Mouse (Mus musculus) cerebellum, postnatal 4 days (tissue): ENCODE data around the gene Helz.

Source experiments
- DNase-seq, 2 experiments: peaks; one replicate each; pipeline ENCODE4 v3.0.0; 2022; ENCODE audit warnings: low spot score in 2 of 2, mixed read lengths in 1 of 2

The Helz gene

DNA sequence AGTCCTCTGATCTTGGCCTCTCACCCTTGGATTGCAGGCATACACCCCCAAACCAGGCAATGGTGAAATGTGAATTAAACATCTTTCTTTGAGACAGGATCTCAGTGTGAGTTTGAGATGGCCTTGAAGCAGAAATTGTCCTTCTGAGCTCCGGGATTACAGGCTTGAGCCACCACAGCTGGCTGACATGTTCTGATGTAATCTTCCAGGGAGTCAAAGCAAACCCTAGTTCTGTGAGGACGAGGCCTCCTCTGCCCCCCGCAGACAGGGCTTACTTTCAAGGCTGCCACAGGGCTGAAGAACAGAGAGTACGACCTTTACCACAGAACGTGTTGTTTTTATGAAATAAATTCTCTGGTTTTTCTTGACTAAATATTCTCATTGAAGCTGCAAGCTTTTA is 126.3 kb downstream of the Helz start:
- DNase-seq: no peak

GRCm38 (mm10) chr11:107674601-107675000 is 126.9 kb downstream of the Helz start:
- DNase-seq: no peak

GRCm38 (mm10) chr11:107675246-107675645 is 127.5 kb downstream of the Helz start:
- DNase-seq: no peak

GRCm38 (mm10) chr11:107676207-107676940 is 128.6 kb downstream of the Helz start:
- DNase-seq: no peak

DNA sequence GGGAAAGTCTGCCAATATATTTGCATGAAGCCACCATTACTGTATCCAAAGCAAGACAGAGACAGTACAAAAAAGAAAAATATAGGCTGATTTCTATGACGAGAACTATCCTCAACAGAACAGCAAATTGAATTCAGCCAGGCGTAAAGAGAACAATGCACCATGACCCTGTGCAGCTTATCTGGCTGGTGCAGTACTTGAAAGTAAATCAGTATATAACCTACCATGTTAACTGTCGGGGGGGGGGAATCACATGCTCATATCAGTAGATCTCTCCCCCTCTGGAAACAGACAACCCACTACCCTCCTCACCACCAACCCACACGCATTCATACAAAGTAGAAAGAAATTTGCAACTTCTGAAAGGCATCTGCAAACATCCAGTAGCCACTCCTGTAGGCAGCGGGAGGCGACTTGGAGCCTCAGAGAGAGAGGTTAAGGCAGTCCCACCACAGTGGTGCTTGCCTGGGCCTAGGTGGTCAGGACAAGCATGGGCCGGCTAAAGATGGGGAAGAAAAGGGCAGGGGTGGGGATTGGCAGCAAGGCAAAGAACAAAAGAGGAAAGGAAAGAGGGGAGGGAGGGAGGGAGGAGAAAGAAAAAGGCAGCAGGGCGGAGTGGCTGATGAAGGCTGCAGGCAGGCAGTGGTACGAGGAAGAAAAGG is 135.1 kb downstream of the Helz start:
- no peak for DNase-seq

DNA sequence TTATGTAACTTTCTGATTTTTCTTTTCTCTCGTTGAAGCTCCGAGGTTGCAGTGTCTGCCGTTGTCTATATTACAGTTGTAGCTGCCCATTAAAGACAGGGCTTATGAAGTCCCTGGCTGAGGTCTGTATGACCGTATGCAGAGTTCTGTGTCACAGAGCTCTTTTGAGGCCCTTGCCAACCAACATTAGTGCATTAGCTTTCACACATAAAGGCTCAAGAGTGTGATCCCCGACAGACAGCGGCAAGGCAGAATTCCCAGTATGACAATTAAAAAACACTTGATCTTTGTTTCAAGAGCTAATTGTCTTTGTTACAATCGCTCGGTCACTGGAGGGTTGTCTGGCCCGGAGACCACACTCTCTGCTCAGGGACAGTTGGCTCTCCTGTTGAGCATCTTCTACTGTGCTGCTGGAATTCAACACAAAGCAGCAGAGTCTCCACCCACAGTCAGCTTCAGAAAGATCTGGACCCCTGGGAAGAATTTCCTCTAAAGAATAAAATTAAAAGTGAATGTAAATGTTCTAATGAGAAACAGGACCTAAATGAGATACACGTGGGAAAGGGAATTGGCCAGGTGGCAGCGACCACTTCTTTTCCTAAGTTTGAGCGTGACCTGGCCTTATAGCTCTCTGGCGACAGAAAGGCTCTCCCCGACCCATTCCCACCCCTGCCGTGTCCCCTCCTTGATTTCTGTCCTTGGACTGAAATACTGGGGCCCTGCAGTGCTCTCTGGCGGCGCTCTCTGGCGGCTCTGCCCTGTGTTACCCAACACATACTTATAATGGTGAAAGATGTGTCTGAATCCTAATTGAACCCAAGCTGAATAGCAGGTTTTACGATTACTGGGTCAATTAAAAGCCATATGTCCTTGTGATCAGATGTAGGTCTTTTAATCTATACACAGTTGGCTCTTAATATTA is 136.1 kb downstream of the Helz start:
- no peak for DNase-seq

- no peak for DNase-seq
Observed at GRCm38 (mm10) chr11:107686290-107686689, 138.6 kb downstream of the Helz start.

- DNase-seq: no peak
Observed at GRCm38 (mm10) chr11:107688480-107688879, 140.8 kb downstream of the Helz start.

DNA sequence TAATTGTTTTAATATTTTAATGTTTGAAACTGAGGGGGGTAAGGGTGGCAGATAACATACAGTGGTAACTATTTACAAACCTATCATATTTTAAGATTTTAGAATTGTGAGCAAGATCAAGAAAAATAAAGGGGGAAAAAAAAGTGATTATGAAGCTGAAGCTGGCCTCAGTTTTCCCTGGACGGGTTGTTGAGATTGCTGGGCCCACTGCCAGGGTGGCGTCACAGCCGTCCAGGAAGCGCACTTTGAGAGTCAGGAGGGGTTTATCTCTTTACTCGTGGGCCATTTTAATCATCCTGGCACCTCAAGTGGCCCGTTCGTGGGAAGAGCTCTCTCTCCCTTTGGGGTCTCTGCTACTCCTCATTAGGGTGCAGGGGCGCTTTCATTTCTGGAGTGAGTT is 143.8 kb downstream of the Helz start:
- DNase-seq: no peak

DNA sequence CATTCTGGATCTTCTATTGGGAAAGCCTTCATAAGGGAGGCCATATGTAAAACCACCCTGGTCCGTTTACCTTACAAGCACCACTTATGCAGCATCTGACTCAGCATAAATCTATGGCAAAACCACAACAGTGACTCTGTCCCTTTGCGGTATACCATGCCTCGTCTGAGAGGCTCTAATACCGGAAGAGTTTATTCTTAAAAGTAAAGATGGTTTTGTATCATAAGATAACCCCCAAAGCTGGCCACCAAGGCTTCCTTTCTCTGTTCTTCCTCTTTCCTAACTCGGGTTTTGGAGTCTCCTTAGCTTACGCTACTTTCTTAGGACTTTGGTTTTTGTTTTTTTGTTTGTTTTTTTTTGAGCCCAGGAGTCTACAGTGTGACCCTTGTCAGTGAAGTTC is 145.6 kb downstream of the Helz start:
- DNase-seq: no peak

- no peak for DNase-seq
Observed at GRCm38 (mm10) chr11:107699967-107700366, 152.2 kb downstream of the Helz start.

GRCm38 (mm10) chr11:107703272-107704134 is 155.8 kb downstream of the Helz start:
- no peak for DNase-seq

GRCm38 (mm10) chr11:107705060-107705459 is 157.3 kb downstream of the Helz start:
- no peak for DNase-seq

- DNase-seq: no peak
Observed at GRCm38 (mm10) chr11:107705476-107706074, 157.8 kb downstream of the Helz start.

DNA sequence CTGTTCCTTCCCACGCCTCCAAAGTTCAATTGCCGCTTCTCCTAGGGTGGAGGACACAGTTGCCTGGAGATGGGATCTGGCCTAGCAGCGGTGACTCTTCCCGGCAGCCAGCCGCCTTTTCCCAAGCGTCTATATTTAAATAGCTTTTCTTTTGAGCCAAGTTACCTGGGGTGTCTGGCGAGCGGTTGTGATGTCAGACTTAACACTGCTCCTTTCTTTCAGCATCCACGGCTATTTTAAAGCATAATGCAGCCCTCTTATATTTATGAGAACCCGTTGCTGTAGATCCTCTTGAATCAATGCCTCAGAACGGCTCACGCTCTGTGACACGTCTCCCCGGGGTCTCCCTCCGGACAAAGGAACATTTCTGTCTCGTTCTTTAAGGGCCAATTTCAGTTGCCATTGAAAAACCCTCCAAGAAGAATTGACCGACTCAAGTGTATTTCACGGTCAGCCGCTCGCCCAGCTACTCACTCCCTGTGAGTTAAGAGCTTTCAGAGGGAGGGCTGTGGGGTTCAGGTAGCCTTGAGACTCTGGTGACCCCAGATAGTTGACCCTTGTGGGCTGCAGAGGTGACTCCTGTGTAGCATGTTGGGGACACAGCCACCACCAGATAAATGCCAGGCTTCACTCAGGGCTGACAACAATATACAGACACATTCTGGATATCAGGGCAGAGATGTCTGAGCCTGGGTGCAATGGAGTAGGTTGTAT is 160.3 kb downstream of the Helz start:
- no peak for DNase-seq

DNA sequence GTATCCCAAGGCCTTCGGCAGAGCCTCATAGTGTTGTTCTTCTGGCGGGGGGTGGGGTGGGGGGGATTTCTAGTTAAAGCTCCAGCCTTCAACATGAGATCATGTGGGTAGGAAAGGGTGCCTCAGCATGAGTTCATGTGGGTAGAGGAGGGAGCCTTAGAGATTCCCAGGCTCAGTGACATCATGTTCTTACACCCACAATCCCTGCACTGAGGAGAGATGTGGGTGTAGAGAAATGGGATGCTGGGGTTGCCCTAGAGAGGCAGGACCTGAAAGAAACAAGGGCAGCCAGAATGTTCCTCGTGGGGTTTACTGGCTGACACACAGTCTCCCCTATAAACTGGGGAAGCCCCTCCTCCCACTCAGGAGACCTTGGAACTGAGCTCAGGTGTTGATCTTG is 162.6 kb downstream of the Helz start:
- no peak for DNase-seq

DNA sequence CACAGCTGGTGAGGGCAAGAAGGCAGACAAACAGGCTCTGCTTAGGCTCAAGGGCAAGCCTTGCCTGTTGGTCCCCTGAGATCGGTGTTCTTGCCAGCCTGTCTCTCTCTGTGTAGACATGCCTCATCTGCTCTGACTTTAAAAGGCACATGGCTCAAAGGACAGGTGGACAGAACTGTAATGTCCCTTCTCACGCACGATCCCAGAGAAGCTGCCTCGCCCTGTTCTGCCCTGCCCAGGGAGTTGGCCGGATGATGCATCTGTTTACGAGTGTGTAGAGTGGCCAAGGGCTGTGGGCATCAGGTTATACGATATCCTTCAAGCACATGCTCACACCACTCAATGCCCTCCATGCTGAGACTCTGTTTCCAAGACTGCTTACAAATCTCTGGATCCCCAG is 166.6 kb downstream of the Helz start:
- no peak for DNase-seq

DNA sequence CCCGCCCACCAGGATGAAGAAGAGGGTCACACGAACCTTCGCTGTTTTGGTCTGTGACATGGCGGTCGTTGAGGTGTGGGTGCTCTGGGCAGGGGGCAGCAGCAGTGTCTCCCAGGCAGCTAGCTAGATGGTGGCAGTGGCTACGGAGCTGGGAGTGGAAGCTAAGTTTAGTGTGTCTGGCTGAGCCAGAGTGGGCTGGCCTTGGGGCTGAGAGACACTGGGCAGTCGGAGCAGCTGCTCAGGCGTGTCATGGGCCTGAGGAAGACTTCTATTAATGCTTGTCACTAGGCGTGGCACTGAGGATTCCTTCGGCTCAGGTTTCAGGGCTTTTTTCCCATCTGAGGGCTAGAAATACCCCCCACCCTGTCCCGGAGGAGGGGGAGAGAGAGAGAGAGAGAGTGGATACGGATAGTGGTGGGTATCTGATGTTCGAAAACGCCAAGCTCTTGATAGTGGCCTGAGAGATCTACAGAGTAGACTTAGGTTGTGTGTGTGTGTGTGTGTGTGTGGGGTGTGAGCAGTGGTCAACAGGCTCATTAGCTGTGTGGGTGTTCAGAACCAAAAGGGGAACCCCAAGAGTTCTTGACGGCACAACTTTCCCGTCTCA is 168.7 kb downstream of the Helz start, which contains the start of gene Cacng1:
Gene Cacng1 (minus strand): TSS at position 191 of the 607 bp plus-strand sequence.
- DNase-seq: no peak

GRCm38 (mm10) chr11:107720264-107721021 is 172.7 kb downstream of the Helz start:
- no peak for DNase-seq
